Mouse (Mus musculus) hindbrain, embryonic 13.5 days (tissue): ENCODE measurements at regions not wholly inside any gene's neighbourhood (a gene's known extent, or its start where the extent isn't known, plus 50 kb on each side); places are given as distances from the start of the nearest gene placed in this dataset.
A peak's percentile ranks its signal among the peaks of the same experiment; 100 is the strongest.

Experiments
- ATAC-seq: fragments of 200-750 bp; cut with Nextera tagmentation; 2 replicates; pipeline ENCODE4 v1.8.0; 2017; ENCODE audit warnings: moderate TSS enrichment; ENCODE audit not compliant: low FRiP score
- H3K27ac ChIP-seq: fragments of 300-500 bp; sonication (generic); 2 replicates; pipeline ENCODE4 v1.5.1; 2015; ENCODE audit warnings: inconsistent platforms, mild to moderate bottlenecking, moderate library complexity
- H3K27me3 ChIP-seq: fragments of 300-500 bp; sonication (generic); 2 replicates; pipeline ENCODE4 v1.6.1; 2015; ENCODE audit warnings: mild to moderate bottlenecking, inconsistent platforms
- H3K36me3 ChIP-seq: fragments of 300-500 bp; sonication (generic); 2 replicates; pipeline ENCODE4 v1.6.1; 2015; ENCODE audit warnings: mild to moderate bottlenecking, inconsistent platforms
- H3K4me1 ChIP-seq: fragments of 300-500 bp; sonication (generic); replicated peaks from 2 replicates; pipeline ENCODE4 v1.6.1; 2015; ENCODE audit warnings: inconsistent platforms
- H3K4me2 ChIP-seq: fragments of 300-500 bp; sonication (generic); 2 replicates; pipeline ENCODE4 v1.6.1; 2015; ENCODE audit warnings: inconsistent platforms, mild to moderate bottlenecking, moderate library complexity
- H3K4me3 ChIP-seq: fragments of 300-500 bp; sonication (generic); 2 replicates; pipeline ENCODE4 v1.5.1; 2015; ENCODE audit warnings: mild to moderate bottlenecking, inconsistent platforms
- H3K9ac ChIP-seq: fragments of 300-500 bp; sonication (generic); 2 replicates; pipeline ENCODE4 v1.6.1; 2015; ENCODE audit warnings: mild to moderate bottlenecking, inconsistent platforms
- H3K9me3 ChIP-seq: fragments of 300-500 bp; sonication (generic); 2 replicates; pipeline ENCODE4 v1.6.1; 2016; ENCODE audit warnings: inconsistent platforms
- WGBS: fragments of 180-500 bp; shearing (Covaris S2); methylation state at CpG from one replicate; pipeline ENCODE4 v1.1.7; 2015; 5-methylcytosine and 5-hydroxymethylcytosine counted together

- no peaks in the 10 kb centered on the region for H3K36me3 ChIP-seq
- no peak overlapping the region for H3K4me3 ChIP-seq
- ATAC-seq: no peak; the same call in 1 of the 2 replicates
- H3K4me2 ChIP-seq: no peak overlapping the region
- no peaks in the 10 kb centered on the region for H3K9me3 ChIP-seq
- no peak overlapping the region; the same call in 1 of the 2 replicates for H3K27ac ChIP-seq
- 73% methylated on average over 3 of the region's 3 CpGs for WGBS
- H3K9ac ChIP-seq: no peak overlapping the region
- 0 out of 2 replicates have a peak, but pooled peaks cover 5% of the 10 kb centered on the region for H3K4me1 ChIP-seq
- H3K27me3 ChIP-seq: no peaks in the 10 kb centered on the region
Observed at GRCm38 (mm10) chr14:114965941-114966340, 126.1 kb upstream of the Gpc5 start.

- H3K4me1 ChIP-seq: 0 out of 2 replicates have a peak, but pooled peaks cover 5% of the 10 kb centered on the region
- H3K27ac ChIP-seq: no peak overlapping the region
- H3K4me3 ChIP-seq: no peak overlapping the region
- H3K9ac ChIP-seq: no peak overlapping the region
- no peak overlapping the region for H3K4me2 ChIP-seq
- ATAC-seq: no peak
- H3K9me3 ChIP-seq: no peaks in the 10 kb centered on the region
- H3K36me3 ChIP-seq: no peaks in the 10 kb centered on the region
- no peaks in the 10 kb centered on the region for H3K27me3 ChIP-seq
- 88% methylated on average over 3 of the region's 3 CpGs for WGBS
Observed at GRCm38 (mm10) chr14:114969020-114969419, 123.0 kb upstream of the Gpc5 start.

- H3K27me3 ChIP-seq: no peaks in the 10 kb centered on the region
- no peaks in the 10 kb centered on the region for H3K4me1 ChIP-seq
- H3K9me3 ChIP-seq: no peaks in the 10 kb centered on the region
- 77% methylated on average over 3 of the region's 3 CpGs for WGBS
- H3K36me3 ChIP-seq: no peaks in the 10 kb centered on the region
- no peak overlapping the region for H3K27ac ChIP-seq
- no peak for ATAC-seq
- no peak overlapping the region for H3K4me3 ChIP-seq
- H3K9ac ChIP-seq: no peak overlapping the region
- no peak overlapping the region for H3K4me2 ChIP-seq
Observed at GRCm38 (mm10) chr14:114981120-114981519, 110.9 kb upstream of the Gpc5 start.

GRCm38 (mm10) chr14:115003223-115003622 lies 88.8 kb upstream of the Gpc5 start:
- no peaks in the 10 kb centered on the region for H3K36me3 ChIP-seq
- H3K4me3 ChIP-seq: no peak overlapping the region
- WGBS: 92% methylated on average over 2 of the region's 2 CpGs
- H3K9ac ChIP-seq: no peak overlapping the region
- H3K27ac ChIP-seq: no peak overlapping the region
- no peaks in the 10 kb centered on the region for H3K27me3 ChIP-seq
- no peaks in the 10 kb centered on the region for H3K4me1 ChIP-seq
- no peaks in the 10 kb centered on the region for H3K9me3 ChIP-seq
- H3K4me2 ChIP-seq: no peak overlapping the region
- no peak for ATAC-seq

GRCm38 (mm10) chr14:115004733-115005405 lies 87.1 kb upstream of the Gpc5 start:
- Histone ChIP-seq H3K4me1 (no peaks in the 10 kb centered on the region), H3K9ac (no peak overlapping the region), H3K4me2 (no peak overlapping the region), H3K27me3 (no peaks in the 10 kb centered on the region), H3K9me3 (no peaks in the 10 kb centered on the region), H3K27ac (no peak overlapping the region), H3K4me3 (no peak overlapping the region), H3K36me3 (no peaks in the 10 kb centered on the region)
- no peak for ATAC-seq
- WGBS: 79% methylated on average over 6 of the region's 6 CpGs

- H3K4me2 ChIP-seq: no peak overlapping the region
- 92% methylated on average over 3 of the region's 3 CpGs for WGBS
- ATAC-seq: no peak
- H3K27ac ChIP-seq: no peak overlapping the region
- no peaks in the 10 kb centered on the region for H3K27me3 ChIP-seq
- no peaks in the 10 kb centered on the region for H3K36me3 ChIP-seq
- no peak overlapping the region for H3K4me3 ChIP-seq
- no peaks in the 10 kb centered on the region for H3K9me3 ChIP-seq
- no peaks in the 10 kb centered on the region for H3K4me1 ChIP-seq
- no peak overlapping the region for H3K9ac ChIP-seq
Observed at GRCm38 (mm10) chr14:115010877-115011276, 81.1 kb upstream of the Gpc5 start.

- no peak for ATAC-seq
- Histone ChIP-seq H3K4me2 (no peak overlapping the region), H3K27ac (no peak overlapping the region)
Observed at GRCm38 (mm10) chr14:115015299-115015698, 76.7 kb upstream of the Gpc5 start.

GRCm38 (mm10) chr14:115017410-115018153 lies 74.4 kb upstream of the Gpc5 start:
- Histone ChIP-seq H3K27ac (no peak overlapping the region), H3K27me3 (0 out of 2 replicates have a peak, but pooled peaks cover 3% of the 10 kb centered on the region), H3K4me1 (0 out of 2 replicates have a peak, but pooled peaks cover 3% of the 10 kb centered on the region), H3K9me3 (no peaks in the 10 kb centered on the region), H3K36me3 (no peaks in the 10 kb centered on the region), H3K4me3 (peak overlapping the region; percentile 30), H3K4me2 (peak overlapping the region; percentile 54), H3K9ac (0 out of 2 replicates have a peak overlapping the region, but pooled peaks have one; percentile 13)
- 22% methylated on average over 22 of the region's 22 CpGs for WGBS
- ATAC-seq: peak; percentile 78

More at GRCm38 (mm10) chr14:115015299-115015698, 76.7 kb upstream of the Gpc5 start:
- WGBS: 39% methylated on average over 5 of the region's 5 CpGs
- Histone ChIP-seq H3K9me3 (no peaks in the 10 kb centered on the region), H3K36me3 (no peaks in the 10 kb centered on the region), H3K4me1 (0 out of 2 replicates have a peak, but pooled peaks cover 3% of the 10 kb centered on the region), H3K27me3 (0 out of 2 replicates have a peak, but pooled peaks cover 3% of the 10 kb centered on the region), H3K4me3 (no peak overlapping the region), H3K9ac (no peak overlapping the region)

GRCm38 (mm10) chr14:115028011-115028410 lies 64.0 kb upstream of the Gpc5 start:
- 89% methylated on average over 7 of the region's 7 CpGs for WGBS
- no peak overlapping the region for H3K4me3 ChIP-seq
- no peaks in the 10 kb centered on the region for H3K4me1 ChIP-seq
- no peak overlapping the region for H3K27ac ChIP-seq
- no peak for ATAC-seq
- no peaks in the 10 kb centered on the region for H3K9me3 ChIP-seq
- no peak overlapping the region for H3K4me2 ChIP-seq
- H3K36me3 ChIP-seq: no peaks in the 10 kb centered on the region
- H3K27me3 ChIP-seq: no peaks in the 10 kb centered on the region
- no peak overlapping the region for H3K9ac ChIP-seq

GRCm38 (mm10) chr14:115031734-115032133 lies 60.3 kb upstream of the Gpc5 start:
- no peaks in the 10 kb centered on the region for H3K9me3 ChIP-seq
- H3K4me1 ChIP-seq: no peaks in the 10 kb centered on the region
- WGBS: 51% methylated on average over 4 of the region's 4 CpGs

GRCm38 (mm10) chr14:115033375-115033969 lies 58.5 kb upstream of the Gpc5 start:
- Histone ChIP-seq H3K27ac (no peak overlapping the region), H3K36me3 (no peaks in the 10 kb centered on the region), H3K4me3 (no peak overlapping the region), H3K4me1 (no peaks in the 10 kb centered on the region), H3K4me2 (no peak overlapping the region), H3K9ac (no peak overlapping the region), H3K9me3 (no peaks in the 10 kb centered on the region), H3K27me3 (peaks cover under 1% of the 10 kb centered on the region; the same call in 1 of the 2 replicates)
- WGBS: 95% methylated on average over 5 of the region's 5 CpGs
- ATAC-seq: no peak

More at GRCm38 (mm10) chr14:115031734-115032133, 60.3 kb upstream of the Gpc5 start:
- no peak overlapping the region for H3K9ac ChIP-seq
- H3K27ac ChIP-seq: no peak overlapping the region
- H3K36me3 ChIP-seq: no peaks in the 10 kb centered on the region
- no peak overlapping the region for H3K4me3 ChIP-seq
- ATAC-seq: no peak
- no peaks in the 10 kb centered on the region for H3K27me3 ChIP-seq
- H3K4me2 ChIP-seq: no peak overlapping the region

GRCm38 (mm10) chr14:115034718-115035437 lies 57.1 kb upstream of the Gpc5 start:
- Histone ChIP-seq H3K27me3 (peaks cover 6% of the 10 kb centered on the region), H3K9ac (no peak overlapping the region), H3K27ac (no peak overlapping the region), H3K36me3 (no peaks in the 10 kb centered on the region), H3K4me1 (no peaks in the 10 kb centered on the region), H3K4me2 (no peak overlapping the region), H3K4me3 (no peak overlapping the region), H3K9me3 (no peaks in the 10 kb centered on the region)
- ATAC-seq: no peak
- 94% methylated on average over 10 of the region's 10 CpGs for WGBS
